Mouse (Mus musculus) left cerebral cortex, adult 2 months (tissue): Measurements from ENCODE around the gene Vmn1r17. TPM values are rescaled to one million over a fixed set of nuclear protein-coding genes. Genes with fewer than 3 reads are reported as not detected.
"Not testable (repeated sequence)": the region's sequence is repeated elsewhere in the genome, so short reads cannot be mapped to it uniquely, and the experiment has no call there.

ENCODE experiments used
- DNase-seq, 2 experiments: peaks; one replicate each; pipeline ENCODE4 v3.0.0; 2021 to 2022; ENCODE audit warnings: low spot score in 2 of 2, mixed read lengths in 1 of 2; ENCODE audit errors: extremely low spot score in 1 of 2
- H3K27ac ChIP-seq: fragments of 200-600 bp; 2 replicates; pipeline ENCODE4 v1.8.1; 2022
- H3K4me3 ChIP-seq: fragments of 200-600 bp; 2 replicates; pipeline ENCODE4 v1.8.1; 2022
- CTCF ChIP-seq: fragments of 200-600 bp; IDR thresholded peaks from 2 replicates; pipeline ENCODE4 v1.8.1; 2022; ENCODE audit warnings: antibody characterized with exemption, mild to moderate bottlenecking, moderate library complexity
- intact Hi-C: fragments of 180-260 bp; cut with DNase I; formaldehyde crosslinking; loops from one replicate; pipeline ENCODE4 v1.15.1; 2025
- long read RNA-seq, 2 experiments: library from polyadenylated mRNA; stranded (forward); transcript quantifications; one replicate each; pipeline ENCODE4 v2.0.0; 2021; ENCODE audit warnings: borderline mapping rate in 2 of 2
- total RNA-seq, 2 experiments: library from RNA; stranded (reverse); gene quantifications; 2 replicates each; pipeline ENCODE4 v1.2.3; 2021

The Vmn1r17 gene
- not detected for total RNA-seq
- long read RNA-seq, experiment 1 = 0 reads
- long read RNA-seq, experiment 2 = 0 reads

- intact Hi-C loops = no loop called here
- TF ChIP-seq CTCF = no peak
- no peak within 1 kb of the TSS for H3K27ac ChIP-seq
- DNase-seq = no peak
- H3K4me3 ChIP-seq = no peak within 1 kb of the TSS
These were observed at the start of gene Vmn1r17 for GRCm38 (mm10) chr6:57363627-57364026. Gene Vmn1r17, minus strand, starts transcription at chr6:57363727.

- DNase-seq, intact Hi-C loops: not testable (repeated sequence)
These were observed 40.0 kb upstream of the Vmn1r17 start, which contains the start of gene Vmn1r19 for GRCm38 (mm10) chr6:57403480-57403879. Gene Vmn1r19, plus strand, starts transcription at chr6:57403780.

GRCm38 (mm10) chr6:57395683-57396082 lies 32.2 kb upstream of the Vmn1r17 start, which contains the start of gene Vmn1r18:
Gene Vmn1r18, minus strand, starts transcription at chr6:57395783.
- no peak for TF ChIP-seq CTCF
- DNase-seq = no peak
- no peak within 1 kb of the TSS for H3K27ac ChIP-seq
- no peak within 1 kb of the TSS for H3K4me3 ChIP-seq
- intact Hi-C loops = no loop called here

More at GRCm38 (mm10) chr6:57403480-57403879, 40.0 kb upstream of the Vmn1r17 start, which contains the start of gene Vmn1r19:
- H3K4me3 ChIP-seq, H3K27ac ChIP-seq: not testable (repeated sequence)

- H3K27ac ChIP-seq = no peak overlapping the region
- no peak for DNase-seq
- intact Hi-C loops = no loop called here
- H3K4me3 ChIP-seq = no peak overlapping the region
- TF ChIP-seq CTCF = no peak
These were observed 4.0 kb upstream of the Vmn1r17 start for GRCm38 (mm10) chr6:57367496-57367895.

- H3K27ac ChIP-seq, H3K4me3 ChIP-seq, intact Hi-C loops, DNase-seq: not testable (repeated sequence)
These were observed 2.3 kb upstream of the Vmn1r17 start for GRCm38 (mm10) chr6:57365866-57366265.

GRCm38 (mm10) chr6:57356864-57357263 lies 6.7 kb downstream of the Vmn1r17 start:
- H3K27ac ChIP-seq = no peak overlapping the region
- DNase-seq = no peak
- TF ChIP-seq CTCF = no peak
- intact Hi-C loops = no loop called here
- H3K4me3 ChIP-seq = no peak overlapping the region

- no peak for TF ChIP-seq CTCF
- DNase-seq = no peak
- Histone ChIP-seq H3K4me3 (no peak within 1 kb of the TSS), H3K27ac (no peak within 1 kb of the TSS)
- intact Hi-C loops = no loop called here
These were observed 34.1 kb downstream of the Vmn1r17 start, which contains the start of gene Vmn1r16 for GRCm38 (mm10) chr6:57329394-57329793. Gene Vmn1r16, minus strand, starts transcription at chr6:57329494.

- intact Hi-C loops = no loop called here
- DNase-seq = no peak
- H3K27ac ChIP-seq = no peak overlapping the region
- H3K4me3 ChIP-seq = no peak overlapping the region
- TF ChIP-seq CTCF = no peak
These were observed 37.4 kb downstream of the Vmn1r17 start for GRCm38 (mm10) chr6:57326176-57326575.

Other genes starting within 250 kb of the Vmn1r17 start
- not detected for gene Vmn1r11, start 230.3 kb downstream of the Vmn1r17 start, total RNA-seq
- gene Vmn1r12, start 206.8 kb downstream of the Vmn1r17 start, total RNA-seq = not detected
- gene Vmn1r13, start 160.4 kb downstream of the Vmn1r17 start, total RNA-seq = not detected
- gene Vmn1r14, start 132.0 kb downstream of the Vmn1r17 start, total RNA-seq = not detected
- not detected for gene Vmn1r15, start 105.8 kb downstream of the Vmn1r17 start, total RNA-seq
- gene Vmn1r16, start 34.2 kb downstream of the Vmn1r17 start, total RNA-seq = not detected
- gene Vmn1r18, start 32.1 kb upstream of the Vmn1r17 start, total RNA-seq = not detected
- not detected for gene Vmn1r19, start 40.1 kb upstream of the Vmn1r17 start, total RNA-seq
- gene Vmn1r20, start 65.2 kb upstream of the Vmn1r17 start, total RNA-seq = not detected
- gene Ppm1k, start 171.7 kb upstream of the Vmn1r17 start, total RNA-seq = 10 to 100 TPM; 77.1 to 78.1 TPM
- 10 to 100 TPM; 12.4 to 18.6 TPM for gene Herc6, start 217.3 kb upstream of the Vmn1r17 start, total RNA-seq